Mouse (Mus musculus) frontal cortex, adult 2 months (tissue): ENCODE results near the gene S100pbp. TPM values are rescaled to one million over a fixed set of nuclear protein-coding genes. Genes with fewer than 3 reads are reported as not detected.

Source experiments
- DNase-seq, 2 experiments: peaks; one replicate each; pipeline ENCODE4 v3.0.0; 2022; ENCODE audit warnings: low spot score in 1 of 2; ENCODE audit errors: extremely low spot score in 1 of 2
- polyA plus RNA-seq: library from polyadenylated mRNA; depleted of rRNA; stranded (reverse); fragments of >200 nt; gene quantifications from 2 replicates; pipeline ENCODE4 v1.2.3, GENCODE M21; 2012

The S100pbp gene
- polyA plus RNA-seq, 1 experiment = 31.5 TPM

- DNase-seq = no peak
These were observed 31.8 kb upstream of the S100pbp start for GRCm38 (mm10) chr4:129221097-129222010.

- no peak for DNase-seq
These were observed 31.0 kb upstream of the S100pbp start for GRCm38 (mm10) chr4:129220376-129221089.

- no peak for DNase-seq
These were observed 29.7 kb upstream of the S100pbp start for GRCm38 (mm10) chr4:129219198-129219597.

- no peak for DNase-seq
These were observed 29.1 kb upstream of the S100pbp start for GRCm38 (mm10) chr4:129218569-129219175.

- DNase-seq = peak in 1 of 2 experiments; percentile 39
These were observed 23.0 kb upstream of the S100pbp start for GRCm38 (mm10) chr4:129212486-129212885.

- no peak for DNase-seq
These were observed 21.9 kb upstream of the S100pbp start for GRCm38 (mm10) chr4:129211461-129211860.

- no peak for DNase-seq
These were observed 20.0 kb upstream of the S100pbp start for GRCm38 (mm10) chr4:129209504-129209903.

- DNase-seq = no peak
These were observed 17.3 kb upstream of the S100pbp start for GRCm38 (mm10) chr4:129206792-129207191.

GRCm38 (mm10) chr4:129204655-129205054, 15.1 kb upstream of the S100pbp start:
- peak in 1 of 2 experiments; percentile 68 for DNase-seq

- no peak for DNase-seq
These were observed 8.0 kb upstream of the S100pbp start for GRCm38 (mm10) chr4:129197514-129197913.

GRCm38 (mm10) chr4:129194280-129194679, 4.8 kb upstream of the S100pbp start:
- DNase-seq = no peak

GRCm38 (mm10) chr4:129191691-129192090, 2.2 kb upstream of the S100pbp start:
- no peak for DNase-seq

GRCm38 (mm10) chr4:129190538-129190937, 1.0 kb upstream of the S100pbp start:
- no peak for DNase-seq

GRCm38 (mm10) chr4:129188803-129189541, 555 bp downstream of the S100pbp start:
- peak in 1 of 2 experiments; percentile 47 for DNase-seq

GRCm38 (mm10) chr4:129188041-129188659, 1.4 kb downstream of the S100pbp start:
- peak in 1 of 2 experiments; percentile 22 for DNase-seq

- peak in 1 of 2 experiments; percentile 22 for DNase-seq
These were observed 10.0 kb downstream of the S100pbp start for GRCm38 (mm10) chr4:129179560-129179959.

GRCm38 (mm10) chr4:129172529-129172928, 17.0 kb downstream of the S100pbp start:
- no peak for DNase-seq

GRCm38 (mm10) chr4:129161581-129162255, 27.8 kb downstream of the S100pbp start:
- DNase-seq = no peak

- no peak for DNase-seq
These were observed 28.5 kb downstream of the S100pbp start for GRCm38 (mm10) chr4:129161076-129161475.
